Mouse (Mus musculus): ENCODE data around the gene Kcnab1. TPM values are rescaled to one million over a fixed set of nuclear protein-coding genes. Genes with fewer than 3 reads are reported as not detected.
A peak's percentile ranks its signal among the peaks of the same experiment; 100 is the strongest.
"Not testable (repeated sequence)": the region's sequence is repeated elsewhere in the genome, so short reads cannot be mapped to it uniquely, and the experiment has no call there.

Kcnab1 gene
- total RNA-seq, 2 experiments from 2014 or later: 3.5 to 3.7 TPM

DNA sequence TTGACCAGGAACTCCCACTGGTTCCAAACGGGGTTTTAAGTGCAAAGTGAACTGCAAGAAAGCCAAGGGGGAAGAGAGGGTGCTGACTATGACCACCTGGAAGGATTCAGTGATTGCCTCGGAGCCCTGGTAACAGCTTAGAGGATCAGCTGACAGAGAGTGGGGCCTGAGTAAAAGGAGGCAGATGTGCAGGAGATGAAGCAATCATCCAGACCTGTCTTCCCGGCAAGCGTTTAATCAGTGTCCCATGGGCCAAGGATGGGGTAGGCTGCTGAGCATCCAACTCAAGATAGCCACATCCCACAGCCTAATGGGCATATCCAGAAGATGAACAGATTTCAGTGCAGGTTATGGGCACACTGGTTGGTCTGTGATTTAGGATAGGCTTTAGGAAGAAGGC lies 258.8 kb downstream of the Kcnab1 start:
- DNase-seq: no peak

DNA sequence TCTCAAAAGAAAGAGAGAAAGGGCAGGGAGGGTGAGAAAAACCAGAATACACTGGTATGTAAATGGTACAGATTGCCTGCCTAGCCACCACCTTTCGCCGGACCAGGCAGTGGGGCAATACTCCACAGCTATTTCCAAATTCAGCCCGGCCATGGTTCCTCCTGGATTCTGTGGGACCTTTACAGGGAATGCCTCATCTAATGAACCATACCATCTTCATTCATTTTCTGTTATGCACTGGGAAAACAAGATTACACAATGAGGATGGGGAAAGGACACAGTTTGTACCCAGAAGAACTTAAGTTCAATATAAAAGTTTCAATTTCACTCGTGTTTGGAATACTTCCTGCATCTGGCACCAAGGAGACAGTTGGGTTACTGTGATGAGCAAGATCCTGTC lies 263.4 kb downstream of the Kcnab1 start:
- DNase-seq: no peak

DNA sequence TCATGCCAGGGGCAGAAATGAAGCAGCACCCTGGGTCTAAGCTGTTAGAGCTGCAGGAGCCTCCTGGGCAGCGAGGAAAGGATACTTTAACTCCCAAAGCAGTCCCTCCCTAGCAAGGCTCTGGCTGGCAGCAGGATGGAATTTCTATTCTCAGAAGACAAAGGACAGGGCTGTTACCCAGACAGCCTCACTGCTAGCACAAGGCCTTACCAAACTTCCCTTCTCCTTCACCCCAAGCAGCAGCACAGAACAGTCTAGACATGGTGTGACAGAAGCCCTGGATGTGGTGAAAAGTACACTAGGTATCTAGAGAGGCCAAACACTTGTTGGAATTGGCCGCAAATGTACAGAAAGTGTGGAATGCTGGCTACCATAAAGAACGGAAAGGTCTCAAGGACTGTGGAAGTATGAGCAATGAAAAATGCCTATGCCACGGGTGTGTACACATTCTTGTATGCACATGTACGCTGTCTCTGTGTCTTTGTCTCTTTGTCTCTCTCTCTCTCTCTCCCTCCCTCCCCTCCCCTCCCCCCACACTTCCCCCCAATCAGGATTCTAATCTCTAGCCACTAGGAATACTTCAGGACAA lies 264.5 kb downstream of the Kcnab1 start:
- DNase-seq: no peak

DNA sequence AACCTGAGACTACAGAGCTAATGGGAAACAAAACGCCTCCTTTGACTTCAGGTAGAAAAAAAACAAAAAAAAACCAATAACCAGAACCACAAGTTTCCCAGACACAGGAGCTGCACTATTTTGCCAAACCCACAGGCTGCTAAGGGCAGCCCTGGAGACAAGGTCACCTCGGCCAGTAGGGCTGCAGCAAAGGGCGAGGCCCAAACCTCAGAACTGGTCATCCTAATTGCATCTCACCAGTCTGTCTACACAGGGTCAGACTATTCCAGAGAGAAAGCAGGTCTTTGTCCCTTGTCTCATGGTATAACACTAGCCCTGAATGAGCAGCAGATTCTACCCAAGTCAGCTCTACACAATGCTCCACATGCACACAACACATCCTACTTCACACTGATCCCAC lies 265.5 kb downstream of the Kcnab1 start:
- DNase-seq: no peak

DNA sequence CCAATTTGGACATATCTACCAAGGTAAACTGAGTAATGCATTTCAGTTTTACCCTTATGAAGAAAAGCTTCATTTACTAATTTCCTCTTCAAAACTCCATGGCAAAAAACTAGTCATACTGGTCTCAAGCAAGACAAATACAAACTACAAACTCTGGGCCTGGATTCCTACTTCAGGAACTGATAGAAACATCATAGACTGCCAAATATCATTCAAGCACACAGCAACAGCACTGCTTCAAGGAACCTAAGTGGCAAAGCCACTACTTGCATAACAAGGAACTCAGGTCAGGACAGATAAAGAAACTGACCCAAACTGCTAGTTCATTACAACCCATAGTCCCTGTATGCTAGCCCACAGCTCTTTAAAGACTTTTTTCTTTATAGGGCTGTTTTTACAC lies 269.5 kb downstream of the Kcnab1 start:
- DNase-seq: no peak

DNA sequence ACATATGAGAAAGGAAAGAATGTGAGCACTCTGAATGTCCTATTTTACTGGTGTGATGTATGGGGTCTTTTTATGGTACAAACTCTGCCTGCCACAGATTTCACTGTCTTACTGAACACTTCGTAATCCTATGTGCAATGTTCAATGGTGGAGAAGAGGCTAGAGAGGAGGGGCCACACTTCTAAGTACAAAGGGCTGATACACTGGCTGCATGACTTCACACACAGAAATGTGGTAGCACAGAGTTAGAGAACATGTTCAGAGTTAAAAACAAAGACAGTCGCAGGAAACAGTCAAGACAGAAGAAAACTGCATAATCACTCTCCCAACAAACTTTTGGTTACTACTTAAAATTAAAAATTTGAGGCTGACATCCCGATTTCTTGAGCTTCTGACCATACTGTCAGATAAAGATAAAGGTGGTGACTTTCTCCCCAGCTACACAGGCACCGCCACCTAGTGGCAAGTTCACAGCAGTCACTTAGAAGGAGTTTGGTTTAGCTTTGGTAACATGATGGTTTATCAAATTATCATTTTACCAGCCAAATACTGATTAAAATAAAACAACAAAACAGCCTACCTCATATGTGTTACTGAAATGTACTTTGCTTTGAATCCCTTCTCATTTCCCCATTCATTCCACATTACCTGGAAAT lies 270.8 kb downstream of the Kcnab1 start:
- DNase-seq: peak; percentile 26 to 60

DNA sequence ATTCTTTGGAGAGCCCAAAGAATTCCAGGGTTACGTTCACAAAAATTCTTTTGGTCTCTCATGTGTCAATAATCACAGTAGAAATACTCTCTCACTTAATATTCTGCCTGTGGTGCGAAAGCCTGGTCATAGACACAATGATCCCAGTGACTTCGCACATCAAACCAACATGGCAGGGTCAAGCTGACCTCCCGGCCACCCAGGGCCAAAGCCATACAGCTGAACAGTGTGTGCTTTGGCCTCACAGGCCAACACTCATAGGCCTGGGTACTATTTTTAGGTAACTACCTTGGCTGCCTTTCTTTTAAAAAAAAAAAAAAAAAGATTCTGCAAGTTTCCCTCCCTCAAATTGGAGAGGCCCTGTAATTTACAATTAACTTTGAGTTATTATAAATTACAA lies 271.9 kb downstream of the Kcnab1 start:
- DNase-seq: peak; percentile 40 to 67

DNA sequence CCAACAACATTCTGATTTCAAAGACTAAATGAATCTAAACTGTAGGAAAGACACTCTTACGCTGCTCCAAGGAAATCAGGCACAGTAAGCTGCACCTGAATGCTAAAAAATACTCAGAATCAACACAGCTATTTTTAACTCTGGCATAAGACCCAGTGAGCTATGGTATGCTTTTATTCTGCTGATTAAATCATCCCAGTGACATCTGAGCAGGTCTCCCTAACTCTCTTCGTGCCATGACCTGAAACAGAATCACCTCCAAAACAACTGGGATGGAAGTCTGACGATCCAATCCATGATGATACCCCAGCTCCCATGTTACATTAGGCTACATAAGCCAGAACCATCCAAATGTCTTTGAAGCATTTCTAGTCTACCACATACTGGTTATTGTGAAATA lies 275.2 kb downstream of the Kcnab1 start:
- DNase-seq: no peak

DNA sequence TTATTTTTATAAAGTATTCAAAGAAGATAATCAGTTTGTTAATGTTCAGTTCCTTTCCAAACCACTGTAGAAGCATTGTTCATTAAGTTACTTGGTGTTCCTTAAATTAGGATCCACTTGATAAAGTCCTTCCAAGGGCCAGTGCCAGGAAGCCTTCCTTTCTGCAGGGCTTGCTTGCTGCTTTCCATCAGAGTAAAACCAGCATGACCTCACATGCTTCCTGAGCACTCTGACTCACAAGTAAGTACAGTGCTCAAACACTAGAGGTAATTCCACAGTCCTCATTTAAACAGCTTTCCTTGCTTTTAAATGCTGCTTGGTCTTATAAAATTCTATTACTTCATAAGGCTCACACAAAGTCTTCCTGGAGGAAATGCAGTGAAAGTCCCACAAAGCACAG lies 276.6 kb downstream of the Kcnab1 start:
- peak; percentile 44 to 73 for DNase-seq

DNA sequence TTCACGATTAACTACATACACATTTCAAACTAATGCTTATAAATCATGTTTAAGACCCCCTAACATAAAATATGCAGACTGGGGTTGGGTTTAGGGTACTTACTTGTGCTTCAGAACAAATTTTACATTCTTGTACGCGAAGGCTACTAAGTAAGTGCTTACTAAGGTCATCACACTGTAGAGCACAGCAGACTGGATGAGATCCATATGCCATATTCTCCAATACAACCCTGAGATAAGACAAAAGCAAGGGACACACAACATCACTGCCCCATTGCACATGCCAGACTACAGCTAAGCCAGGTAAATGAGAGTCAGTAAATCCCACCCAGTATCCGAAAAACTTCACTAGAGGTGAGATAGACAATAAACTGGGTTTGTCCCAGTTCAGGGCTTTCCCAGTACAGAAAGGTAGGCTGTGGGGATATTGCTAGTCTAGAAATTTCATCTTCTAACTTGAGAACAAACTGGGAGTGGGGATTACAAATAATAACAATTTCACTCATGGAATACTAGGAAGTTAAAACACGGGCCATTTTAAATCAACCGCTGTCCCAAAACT lies 282.1 kb downstream of the Kcnab1 start:
- DNase-seq: no peak

DNA sequence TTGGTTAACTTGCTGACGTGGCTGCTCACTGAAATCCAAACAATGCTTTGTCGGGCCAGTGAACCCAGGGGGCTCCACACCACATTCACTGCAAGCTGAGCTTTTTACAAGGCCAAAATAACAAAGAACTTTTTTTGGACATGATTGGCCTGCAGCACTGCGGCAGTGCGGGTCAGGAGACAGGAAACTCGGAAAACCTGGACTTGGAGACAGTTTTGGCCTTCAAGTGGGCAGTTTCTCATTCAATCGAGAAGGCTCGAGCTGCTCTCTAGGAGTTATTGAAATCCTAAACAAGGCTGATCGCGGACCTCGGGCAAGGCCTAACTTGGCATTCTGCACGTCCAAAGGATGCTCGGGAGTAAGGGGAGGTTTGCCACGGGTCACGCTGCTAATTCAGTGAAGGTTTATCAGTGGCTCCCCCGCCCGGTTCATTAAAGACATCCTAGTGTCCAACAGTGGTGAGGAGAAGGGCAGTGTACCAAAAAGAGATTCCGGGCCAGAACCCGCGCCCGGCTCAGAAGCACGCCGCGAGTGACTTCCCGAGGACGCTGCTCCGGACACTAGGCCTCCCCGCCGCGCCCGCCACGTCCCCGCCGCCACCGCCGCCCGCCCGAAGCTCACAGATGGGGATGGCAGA lies 282.7 kb downstream of the Kcnab1 start:
- no peak for DNase-seq

DNA sequence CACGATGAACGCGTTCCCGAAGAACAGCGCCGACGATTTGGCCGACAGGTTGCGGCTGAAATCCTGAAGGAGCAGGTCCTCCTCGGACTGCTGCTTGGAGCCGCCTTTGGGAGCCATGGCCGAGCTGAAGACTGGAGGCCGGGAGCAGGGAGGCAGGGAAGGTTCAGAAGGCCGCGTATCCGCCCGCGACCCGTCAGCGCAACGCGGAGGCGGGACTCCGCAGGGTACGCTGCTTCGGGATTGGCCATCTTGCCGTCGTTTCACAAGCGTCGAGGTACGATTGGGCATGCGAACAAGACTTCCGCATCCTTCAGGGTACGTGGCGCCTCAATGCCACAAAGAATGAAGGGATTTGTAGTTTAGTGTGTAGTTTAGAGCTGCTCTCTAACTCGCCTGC lies 283.2 kb downstream of the Kcnab1 start, which contains the start of gene Ssr3:
Gene Ssr3, minus strand, starts transcription at position 203 of the 397 bp plus-strand sequence.
- peak; percentile 95 to 98 for DNase-seq

DNA sequence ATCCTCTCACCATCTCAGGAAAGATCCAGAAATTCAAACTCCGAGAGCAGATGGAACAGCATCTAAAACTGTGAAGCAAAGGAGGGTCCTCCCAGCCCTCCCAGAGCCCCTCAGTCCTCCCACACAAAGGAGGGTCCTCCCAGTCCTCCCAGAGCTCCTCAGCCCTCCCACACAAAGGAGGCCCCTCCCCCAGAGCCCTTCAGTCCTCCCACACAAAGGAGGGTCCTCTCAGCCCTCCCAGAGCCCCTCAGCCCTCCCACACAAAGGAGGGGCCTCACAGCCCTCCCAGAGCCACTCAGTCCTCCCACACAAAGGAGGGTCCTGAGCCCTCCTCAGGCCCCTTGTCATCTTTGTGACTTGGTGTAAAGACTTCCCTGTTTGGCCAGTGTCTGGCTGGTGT lies 285.9 kb downstream of the Kcnab1 start:
- not testable (repeated sequence) for DNase-seq

DNA sequence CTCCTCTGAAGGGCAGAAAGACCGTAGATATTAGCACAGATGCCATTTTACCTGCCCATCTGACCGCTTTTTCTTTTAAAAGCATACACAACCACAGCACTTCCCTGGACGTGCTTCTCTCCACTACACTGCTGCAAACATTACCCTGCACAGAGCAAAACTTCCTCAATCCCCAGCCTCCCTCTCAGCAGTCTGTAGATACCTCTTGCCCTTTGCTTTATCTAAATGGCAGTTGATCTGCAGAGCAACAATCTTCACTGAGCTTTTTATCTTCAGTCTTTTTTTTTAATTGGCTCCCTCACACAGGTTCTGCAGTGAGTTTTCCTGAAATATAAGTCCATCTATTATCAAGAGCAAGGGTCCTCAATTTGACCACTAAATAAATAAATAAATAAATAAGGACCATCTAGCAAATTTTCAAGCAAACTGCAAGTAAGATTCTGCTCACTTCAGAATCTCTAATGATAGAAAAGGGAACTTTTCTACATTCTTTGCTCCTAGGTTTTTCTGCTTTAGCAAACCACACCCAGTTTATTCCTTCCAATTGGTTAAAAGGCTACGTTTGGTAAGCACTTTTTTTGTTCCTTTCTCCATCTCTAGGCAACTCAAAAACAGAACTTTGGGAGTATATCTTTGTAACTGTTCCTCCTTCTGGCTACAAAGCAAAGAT lies 287.8 kb downstream of the Kcnab1 start:
- DNase-seq: no peak

DNA sequence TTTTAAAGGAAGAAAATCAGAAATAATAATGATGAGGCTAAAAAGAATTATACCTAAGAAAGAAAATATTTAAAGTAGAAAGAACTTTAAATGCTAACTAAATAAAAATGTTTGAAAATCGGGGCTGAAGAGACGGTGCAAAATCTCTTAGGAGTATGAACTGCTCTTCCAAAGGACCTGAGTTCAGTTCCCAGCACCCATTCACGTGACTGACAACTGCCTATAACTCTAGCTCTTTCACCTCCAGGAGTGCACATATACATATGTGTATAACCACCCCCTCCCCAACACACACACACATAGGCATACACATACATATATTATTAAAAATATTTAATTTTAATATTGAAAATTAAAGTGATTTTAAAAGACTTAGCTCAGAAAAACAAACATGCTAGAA lies 288.4 kb downstream of the Kcnab1 start:
- no peak for DNase-seq

DNA sequence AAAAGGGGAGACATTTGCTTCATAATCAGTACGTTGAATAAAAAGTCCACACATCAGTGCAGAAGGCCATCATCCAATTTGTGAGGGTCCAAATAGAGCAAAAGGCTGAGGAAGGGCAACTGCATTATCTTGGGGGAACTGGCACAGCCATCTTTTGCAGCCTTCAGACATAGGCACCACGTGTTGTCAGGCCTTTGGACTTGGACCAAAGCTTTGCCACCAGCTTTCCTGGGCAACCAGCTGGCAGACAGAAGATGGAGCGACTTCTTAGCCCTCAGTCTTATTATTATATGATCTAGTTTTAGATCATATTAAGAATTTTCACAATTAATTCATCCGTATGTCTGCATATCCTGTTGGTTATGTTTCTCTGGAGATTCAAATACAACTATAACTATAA lies 296.6 kb downstream of the Kcnab1 start:
- no peak for DNase-seq

DNA sequence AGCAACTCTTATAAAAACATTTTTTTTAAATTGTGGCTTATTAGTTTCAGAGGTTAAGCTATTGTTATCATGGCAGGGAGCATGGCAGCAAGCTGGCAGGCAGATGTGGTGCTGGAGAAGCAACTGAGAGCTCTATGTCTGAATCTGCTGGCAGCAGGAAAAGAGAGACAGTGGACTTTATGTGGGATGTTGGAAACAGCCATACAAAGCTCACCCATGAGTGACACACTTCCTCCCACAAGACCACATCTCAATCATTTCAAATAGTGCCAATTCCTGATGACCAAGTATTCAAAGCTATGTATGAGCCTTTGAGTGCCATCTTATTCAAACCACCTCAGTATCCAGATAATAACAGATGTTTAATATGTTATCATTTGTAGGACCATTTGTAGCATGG lies 298.7 kb downstream of the Kcnab1 start:
- DNase-seq: no peak

DNA sequence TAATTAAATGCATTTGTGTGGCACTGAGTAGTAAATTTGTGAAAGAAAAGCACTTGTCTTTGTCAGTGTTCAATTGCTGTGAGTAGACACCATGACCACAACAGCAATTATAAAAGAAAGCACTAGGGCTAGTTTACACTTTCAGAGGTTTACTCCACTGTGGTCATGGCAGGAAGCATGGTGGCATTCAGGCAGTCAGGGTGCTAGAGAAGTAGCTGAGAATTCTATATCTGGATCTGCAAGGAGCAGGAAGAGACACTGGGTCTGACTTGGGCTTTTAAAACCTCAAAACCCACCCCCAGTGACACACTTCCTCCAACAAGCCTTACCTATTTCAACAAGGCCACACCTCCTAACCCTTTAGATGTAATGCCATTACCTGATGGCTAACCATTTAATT lies 307.4 kb downstream of the Kcnab1 start:
- no peak for DNase-seq

DNA sequence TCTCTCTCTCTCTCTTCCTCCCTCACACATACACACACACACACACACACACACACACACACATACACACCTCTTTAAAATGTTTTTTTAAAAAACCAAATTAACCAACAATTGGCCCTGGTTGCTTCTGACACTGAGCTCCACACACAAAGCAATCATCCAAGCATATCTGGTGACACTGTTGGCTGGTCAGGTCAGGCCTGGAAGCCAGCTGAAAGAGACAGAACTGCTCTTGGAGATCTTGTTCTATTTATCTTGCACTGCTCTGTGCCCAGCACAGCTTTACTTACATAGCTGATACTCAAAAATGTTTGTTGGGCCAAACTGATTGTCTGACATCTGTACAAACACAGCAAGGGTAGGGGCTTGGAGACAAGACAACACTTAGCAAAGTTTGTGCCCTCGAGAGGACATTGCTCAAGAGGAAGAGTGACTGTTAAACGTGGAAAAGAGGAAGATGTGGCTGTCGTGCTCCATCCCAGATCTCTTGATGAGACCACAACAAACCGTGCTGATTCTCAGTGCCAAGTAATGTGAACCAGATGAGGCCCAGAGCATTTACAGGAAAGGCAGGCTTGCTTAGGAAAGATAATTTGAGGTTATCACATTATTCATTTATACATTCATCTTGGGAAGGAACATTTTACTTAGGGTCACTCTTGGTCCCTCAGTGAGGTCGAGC lies 308.9 kb downstream of the Kcnab1 start:
- peak; percentile 3 to 31 for DNase-seq

DNA sequence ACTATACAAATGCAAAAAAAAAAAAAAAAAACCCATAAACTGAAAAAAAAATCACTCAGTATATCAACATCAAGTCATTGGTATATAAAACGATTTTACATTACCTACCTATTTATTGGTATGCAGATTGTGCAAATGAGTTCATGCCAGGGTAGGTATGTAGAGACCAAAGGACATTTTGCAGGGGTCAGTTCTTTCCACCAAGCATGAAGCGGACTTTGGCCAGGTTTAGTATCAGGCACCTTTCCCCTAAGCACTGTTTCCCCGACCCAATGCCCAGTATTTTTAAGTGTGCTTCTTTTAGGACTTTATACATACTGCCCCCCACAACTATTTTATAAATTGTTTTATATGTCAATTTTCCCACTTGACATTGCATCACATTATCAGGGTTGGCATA lies 310.5 kb downstream of the Kcnab1 start:
- DNase-seq: no peak

Data from heart, adult 18-20 months (tissue).